Mouse (Mus musculus) midbrain, embryonic 16.5 days (tissue): Measurements from ENCODE around the gene Tspan8. TPM values are rescaled to one million over a fixed set of nuclear protein-coding genes. Genes with fewer than 3 reads are reported as not detected.

ENCODE experiments used
- ATAC-seq: fragments of 200-750 bp; cut with Nextera tagmentation; 2 replicates; pipeline ENCODE4 v1.8.0; 2017; ENCODE audit warnings: moderate TSS enrichment
- H3K27ac ChIP-seq: fragments of 300-500 bp; sonication (generic); 2 replicates; pipeline ENCODE4 v1.5.1; 2014; ENCODE audit warnings: mild to moderate bottlenecking, low read length, mixed read lengths
- H3K27me3 ChIP-seq: fragments of 300-500 bp; sonication (generic); 2 replicates; pipeline ENCODE4 v1.6.1; 2014; ENCODE audit warnings: low read depth, low read length, mixed read lengths; ENCODE audit not compliant: control insufficient read depth, insufficient read depth
- H3K36me3 ChIP-seq: fragments of 300-500 bp; sonication (generic); 2 replicates; pipeline ENCODE4 v1.6.1; 2014; ENCODE audit warnings: mild to moderate bottlenecking, low read length, moderate library complexity, mixed read lengths; ENCODE audit not compliant: control insufficient read depth, insufficient read depth
- H3K4me1 ChIP-seq: fragments of 300-500 bp; sonication (generic); 2 replicates; pipeline ENCODE4 v1.6.1; 2014; ENCODE audit warnings: mild to moderate bottlenecking, low read length, mixed read lengths; ENCODE audit not compliant: control insufficient read depth, insufficient read depth
- H3K4me2 ChIP-seq: fragments of 300-500 bp; sonication (generic); 2 replicates; pipeline ENCODE4 v1.6.1; 2014; ENCODE audit warnings: mild to moderate bottlenecking, low read length, mixed read lengths
- H3K4me3 ChIP-seq: fragments of 300-500 bp; sonication (generic); 2 replicates; pipeline ENCODE4 v1.5.1; 2014; ENCODE audit warnings: low read depth, mild to moderate bottlenecking, low read length, moderate library complexity, mixed read lengths
- H3K9ac ChIP-seq: fragments of 300-500 bp; sonication (generic); 2 replicates; pipeline ENCODE4 v1.6.1; 2014; ENCODE audit warnings: low read depth, low read length, mixed read lengths
- H3K9me3 ChIP-seq: fragments of 300-500 bp; sonication (generic); replicated peaks from 2 replicates; pipeline ENCODE4 v1.6.1; 2014; ENCODE audit warnings: mild to moderate bottlenecking, low read length, mixed read lengths; ENCODE audit not compliant: control insufficient read depth, poor library complexity, severe bottlenecking
- WGBS: fragments of 180-500 bp; shearing (Covaris S2); extraction: QIAGEN DNeasy Blood & Tissue Kit; methylation state at CpG from one replicate; pipeline ENCODE4 v1.1.7; 2014; 5-methylcytosine and 5-hydroxymethylcytosine counted together
- polyA plus RNA-seq: library from polyadenylated mRNA; unstranded; fragments of >200 nt; fragmentation: Nextera tagmentation; extraction: Ambion mirVana; gene quantifications from 2 replicates; pipeline ENCODE4 v1.2.1, GENCODE M21; 2015

The Tspan8 gene
- 0.61 and 1.0 TPM in 2 replicates for polyA plus RNA-seq

- no peak within 1 kb of the TSS for H3K4me3 ChIP-seq
- H3K9ac ChIP-seq, result no peak within 1 kb of the TSS
- H3K27ac ChIP-seq, result no peak within 1 kb of the TSS
- H3K4me2 ChIP-seq, result no peak within 1 kb of the TSS
- 65% methylated on average over 6 of the region's 6 CpGs for WGBS
- ATAC-seq, result no peak
- no peaks in the 10 kb centered on the region for H3K9me3 ChIP-seq
- H3K36me3 ChIP-seq, result no peaks in the 10 kb centered on the region
- H3K4me1 ChIP-seq, result no peaks in the 10 kb centered on the region
- H3K27me3 ChIP-seq, result no peaks in the 10 kb centered on the region
Measured at GRCm38 (mm10) chr10:115816511-115816910, at the start of gene Tspan8. Gene Tspan8 (plus strand): TSS chr10:115816832.

DNA sequence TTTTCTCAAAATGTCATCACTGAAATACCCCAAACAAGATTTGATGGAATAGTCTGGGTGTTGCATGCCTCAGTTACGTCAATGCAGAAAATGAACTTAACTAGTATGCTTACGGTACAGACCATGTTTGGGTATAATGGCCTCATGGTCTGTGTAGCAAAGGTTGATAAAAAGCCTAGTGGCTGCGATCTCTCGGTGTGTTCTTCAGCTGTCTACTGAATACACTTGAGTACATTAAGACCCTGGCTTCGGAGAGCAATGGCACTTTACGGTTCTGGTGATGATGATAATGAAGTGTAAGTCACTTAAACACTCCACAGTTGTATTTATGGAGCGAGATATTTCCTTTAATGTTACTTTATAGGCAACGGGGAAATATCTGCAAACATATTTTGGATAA is 46.6 kb upstream of the Tspan8 start:
- no peaks in the 10 kb centered on the region for H3K9me3 ChIP-seq
- WGBS, result 95% methylated on average over 8 of the region's 8 CpGs
- no peak for ATAC-seq

GRCm38 (mm10) chr10:115774451-115774850 is 42.2 kb upstream of the Tspan8 start:
- no peaks in the 10 kb centered on the region for H3K27me3 ChIP-seq

More for the DNA sequence above, 46.6 kb upstream of the Tspan8 start:
- no peaks in the 10 kb centered on the region for H3K27me3 ChIP-seq
- no peaks in the 10 kb centered on the region for H3K4me1 ChIP-seq
- no peak overlapping the region for H3K27ac ChIP-seq
- no peak overlapping the region for H3K4me3 ChIP-seq
- no peak overlapping the region for H3K4me2 ChIP-seq
- no peak overlapping the region for H3K9ac ChIP-seq
- no peaks in the 10 kb centered on the region for H3K36me3 ChIP-seq

GRCm38 (mm10) chr10:115775945-115776905 is 40.4 kb upstream of the Tspan8 start:
- Histone ChIP-seq H3K27ac (no peak overlapping the region), H3K9ac (no peak overlapping the region), H3K4me1 (no peaks in the 10 kb centered on the region), H3K9me3 (no peaks in the 10 kb centered on the region), H3K36me3 (no peaks in the 10 kb centered on the region), H3K27me3 (no peaks in the 10 kb centered on the region), H3K4me3 (no peak overlapping the region), H3K4me2 (no peak overlapping the region)
- 64% methylated on average over 17 of the region's 17 CpGs for WGBS
- no peak for ATAC-seq

More at GRCm38 (mm10) chr10:115774451-115774850, 42.2 kb upstream of the Tspan8 start:
- Histone ChIP-seq H3K9ac (no peak overlapping the region), H3K4me1 (no peaks in the 10 kb centered on the region), H3K9me3 (no peaks in the 10 kb centered on the region), H3K27ac (no peak overlapping the region), H3K36me3 (no peaks in the 10 kb centered on the region), H3K4me3 (no peak overlapping the region), H3K4me2 (no peak overlapping the region)
- WGBS, result 61% methylated on average over 4 of the region's 4 CpGs
- no peak for ATAC-seq

GRCm38 (mm10) chr10:115777366-115777765 is 39.3 kb upstream of the Tspan8 start:
- Histone ChIP-seq H3K27me3 (no peaks in the 10 kb centered on the region), H3K27ac (no peak overlapping the region), H3K4me3 (no peak overlapping the region), H3K4me1 (no peaks in the 10 kb centered on the region), H3K4me2 (no peak overlapping the region), H3K36me3 (no peaks in the 10 kb centered on the region), H3K9ac (no peak overlapping the region), H3K9me3 (no peaks in the 10 kb centered on the region)
- WGBS, result 66% methylated on average over 5 of the region's 5 CpGs
- no peak for ATAC-seq

GRCm38 (mm10) chr10:115778624-115779023 is 38.0 kb upstream of the Tspan8 start:
- no peak overlapping the region for H3K4me3 ChIP-seq
- no peak overlapping the region for H3K27ac ChIP-seq
- H3K4me2 ChIP-seq, result no peak overlapping the region
- ATAC-seq, result no peak
- H3K9me3 ChIP-seq, result no peaks in the 10 kb centered on the region
- no peak overlapping the region for H3K9ac ChIP-seq
- H3K4me1 ChIP-seq, result no peaks in the 10 kb centered on the region
- no peaks in the 10 kb centered on the region for H3K27me3 ChIP-seq
- H3K36me3 ChIP-seq, result no peaks in the 10 kb centered on the region
- 40% methylated on average over 5 of the region's 5 CpGs for WGBS

DNA sequence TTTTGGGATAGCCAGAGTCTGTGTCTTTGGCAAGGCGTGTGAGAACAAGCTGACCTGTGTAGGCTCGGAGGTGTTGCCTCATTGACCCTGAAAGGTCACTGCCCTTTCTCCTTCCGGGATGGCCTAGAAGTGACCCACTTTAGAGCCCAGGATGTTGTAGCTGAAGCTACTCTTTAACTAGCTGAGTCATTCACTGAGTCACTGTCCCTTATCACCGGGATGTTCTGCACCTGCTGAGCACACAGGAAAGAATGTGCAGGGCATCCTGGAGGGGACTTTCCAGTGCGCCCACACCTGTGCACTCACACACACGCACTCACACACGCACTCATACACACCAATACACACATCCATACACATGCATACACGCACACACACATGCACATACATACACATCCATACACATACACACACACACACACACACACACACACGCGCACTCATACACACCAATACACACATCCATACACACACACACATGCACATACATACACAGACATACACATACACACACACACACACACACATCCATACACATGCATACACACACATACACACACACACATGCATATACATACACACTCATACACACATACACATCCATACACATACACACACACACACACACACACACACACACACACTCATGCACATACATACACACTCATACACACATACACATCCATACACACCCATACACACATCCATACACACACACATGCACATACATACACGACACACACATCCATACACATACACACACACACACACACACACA is 36.2 kb upstream of the Tspan8 start:
- Histone ChIP-seq H3K27ac (no peak overlapping the region), H3K27me3 (no peaks in the 10 kb centered on the region), H3K9me3 (no peaks in the 10 kb centered on the region), H3K4me1 (no peaks in the 10 kb centered on the region), H3K4me2 (no peak overlapping the region), H3K36me3 (no peaks in the 10 kb centered on the region), H3K9ac (no peak overlapping the region), H3K4me3 (no peak overlapping the region)
- no peak; the same call in 1 of the 2 replicates for ATAC-seq
- 85% methylated on average over 11 of the region's 11 CpGs for WGBS

DNA sequence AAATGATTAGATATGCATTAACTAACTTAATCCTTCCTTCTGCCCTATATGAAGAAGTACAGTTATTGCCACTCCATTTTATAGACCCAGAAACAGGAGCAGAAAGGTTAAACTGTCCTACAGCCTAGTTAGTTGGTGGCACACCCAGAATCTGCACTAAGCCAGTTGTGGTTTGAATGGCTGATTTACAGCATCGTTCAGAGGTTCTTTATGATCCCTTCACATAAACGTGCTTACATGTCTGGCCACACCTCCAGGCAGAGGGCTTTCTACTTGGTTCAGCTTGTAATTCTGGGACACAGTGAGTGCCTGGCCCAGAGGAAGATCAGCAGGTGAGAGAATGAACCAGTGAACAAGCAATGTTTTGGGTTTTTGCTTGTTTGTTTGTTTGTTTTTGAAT is 33.4 kb upstream of the Tspan8 start:
- Histone ChIP-seq H3K9me3 (no peaks in the 10 kb centered on the region), H3K4me1 (no peaks in the 10 kb centered on the region), H3K27ac (no peak overlapping the region), H3K9ac (no peak overlapping the region), H3K4me3 (no peak overlapping the region), H3K27me3 (no peaks in the 10 kb centered on the region), H3K4me2 (no peak overlapping the region), H3K36me3 (no peaks in the 10 kb centered on the region)
- 75% methylated on average over 2 of the region's 2 CpGs for WGBS
- ATAC-seq, result no peak

- Histone ChIP-seq H3K27ac (no peak overlapping the region), H3K9me3 (no peaks in the 10 kb centered on the region), H3K27me3 (no peaks in the 10 kb centered on the region), H3K4me1 (no peaks in the 10 kb centered on the region), H3K36me3 (no peaks in the 10 kb centered on the region), H3K9ac (no peak overlapping the region), H3K4me2 (no peak overlapping the region), H3K4me3 (no peak overlapping the region)
- ATAC-seq, result no peak
- 71% methylated on average over 2 of the region's 2 CpGs for WGBS
Measured at GRCm38 (mm10) chr10:115790788-115791187, 25.8 kb upstream of the Tspan8 start.
